Mouse (Mus musculus) MEL (cell line): ENCODE results near the gene Amotl1. TPM values are rescaled to one million over a fixed set of nuclear protein-coding genes. Genes with fewer than 3 reads are reported as not detected.
A peak's percentile ranks its signal among the peaks of the same experiment; 100 is the strongest.

Source experiments
- DNase-seq: peaks from one replicate; pipeline ENCODE4 v3.0.0; 2011; ENCODE audit warnings: low read depth, low spot score
- H3K27ac ChIP-seq: 2 replicates; pipeline ENCODE4 v1.5.1; 2012; ENCODE audit warnings: low read depth, mild to moderate bottlenecking, control low read depth, low read length, moderate library complexity; ENCODE audit not compliant: control insufficient read depth
- H3K27me3 ChIP-seq, 2 experiments: fragments of 150-350 bp in 1 of 2; sonication (generic) in 1 of 2; 2 replicates each; pipeline ENCODE4 v1.6.1; 2012; ENCODE audit warnings: low read length in 2 of 2, mild to moderate bottlenecking in 2 of 2, improper control_type of control experiment in 1 of 2, moderate library complexity in 1 of 2; ENCODE audit not compliant: insufficient read depth in 2 of 2, control insufficient read depth in 1 of 2
- H3K36me3 ChIP-seq, 2 experiments: 2 replicates each; pipeline ENCODE4 v1.6.1; 2012 to 2014; ENCODE audit warnings: low read length in 2 of 2, improper control_type of control experiment in 1 of 2, inconsistent platforms in 1 of 2, mild to moderate bottlenecking in 1 of 2; ENCODE audit not compliant: insufficient read depth in 2 of 2, control insufficient read depth in 1 of 2
- H3K4me1 ChIP-seq, 2 experiments: fragments of 150-350 bp in 1 of 2; sonication (generic) in 1 of 2; 2 replicates each; pipeline ENCODE4 v1.6.1; 2012; ENCODE audit warnings: low read length in 2 of 2, improper control_type of control experiment in 1 of 2, mild to moderate bottlenecking in 1 of 2; ENCODE audit not compliant: insufficient read depth in 2 of 2, control insufficient read depth in 1 of 2
- H3K4me3 ChIP-seq, 2 experiments: fragments of 150-350 bp in 1 of 2; sonication (generic) in 1 of 2; 2 replicates each; pipeline ENCODE4 v1.5.1; 2012; ENCODE audit warnings: low read depth in 2 of 2, low read length in 2 of 2, mild to moderate bottlenecking in 2 of 2, moderate library complexity in 2 of 2, control low read depth in 1 of 2, improper control_type of control experiment in 1 of 2; ENCODE audit not compliant: control insufficient read depth in 1 of 2, insufficient read depth in 1 of 2
- H3K79me2 ChIP-seq: 2 replicates; pipeline ENCODE4 v1.6.1; 2012; ENCODE audit warnings: mild to moderate bottlenecking, low read length, moderate library complexity; ENCODE audit not compliant: control insufficient read depth, poor library complexity, insufficient read depth
- H3K9ac ChIP-seq: 2 replicates; pipeline ENCODE4 v1.6.1; 2012; ENCODE audit warnings: low read depth, mild to moderate bottlenecking, control low read depth, low read length, moderate library complexity; ENCODE audit not compliant: control insufficient read depth, poor library complexity, severe bottlenecking
- H3K9me3 ChIP-seq: fragments of 150-350 bp; sonication (generic); replicated peaks from 2 replicates; pipeline ENCODE4 v1.6.1; 2012; ENCODE audit warnings: mild to moderate bottlenecking, low read length, improper control_type of control experiment, moderate library complexity; ENCODE audit not compliant: insufficient read depth
- CTCF ChIP-seq, 3 experiments: IDR thresholded peaks in 2 of 3; conservative IDR thresholded peaks in 1 of 3; 2 replicates each; pipeline ENCODE4 v1.5.1; 2011 to 2012; ENCODE audit warnings: low read length in 3 of 3, low read depth in 2 of 3, mild to moderate bottlenecking in 2 of 3, improper control_type of control experiment in 1 of 3, inconsistent platforms in 1 of 3, mixed read lengths in 1 of 3, moderate library complexity in 1 of 3; ENCODE audit not compliant: control insufficient read depth in 1 of 3, insufficient read depth in 1 of 3, poor library complexity in 1 of 3, severe bottlenecking in 1 of 3
- E2F4 ChIP-seq: IDR thresholded peaks from 2 replicates; pipeline ENCODE4 v1.6.1; 2011; ENCODE audit warnings: low read depth, low read length, improper control_type of control experiment, borderline replicate concordance
- EP300 ChIP-seq, 2 experiments: IDR thresholded peaks; 2 replicates each; pipeline ENCODE4 v1.6.1; 2011; ENCODE audit warnings: improper control_type of control experiment in 2 of 2, low read length in 2 of 2, low read depth in 1 of 2, mild to moderate bottlenecking in 1 of 2
- GABPA ChIP-seq: IDR thresholded peaks from 2 replicates; pipeline ENCODE4 v1.6.1; 2012; ENCODE audit warnings: low read depth, mild to moderate bottlenecking, inconsistent platforms, low read length, improper control_type of control experiment, moderate library complexity
- GATA1 ChIP-seq: IDR thresholded peaks from 2 replicates; pipeline ENCODE4 v1.6.1; 2011; ENCODE audit warnings: low read depth, low read length, improper control_type of control experiment
- JUND ChIP-seq: IDR thresholded peaks from 2 replicates; pipeline ENCODE4 v1.6.1; 2011; ENCODE audit warnings: low read depth, mild to moderate bottlenecking, improper control_type of control experiment, low read length
- MYB ChIP-seq: IDR thresholded peaks from 2 replicates; pipeline ENCODE4 v1.6.1; 2011; ENCODE audit warnings: mild to moderate bottlenecking, low read depth, low read length, improper control_type of control experiment
- POLR2A ChIP-seq, 2 experiments: IDR thresholded peaks; 2 replicates each; pipeline ENCODE4 v1.6.1; 2011 to 2012; ENCODE audit warnings: low read length in 2 of 2, mild to moderate bottlenecking in 2 of 2, control low read depth in 1 of 2, improper control_type of control experiment in 1 of 2, low read depth in 1 of 2, moderate library complexity in 1 of 2; ENCODE audit not compliant: control insufficient read depth in 1 of 2, insufficient read depth in 1 of 2, poor library complexity in 1 of 2
- RAD21 ChIP-seq: IDR thresholded peaks from 2 replicates; pipeline ENCODE4 v1.6.1; 2011; ENCODE audit warnings: mild to moderate bottlenecking, low read depth, low read length, improper control_type of control experiment
- RCOR1 ChIP-seq: IDR thresholded peaks from 2 replicates; pipeline ENCODE4 v1.6.1; 2012; ENCODE audit warnings: low read depth, mild to moderate bottlenecking, inconsistent platforms, low read length, improper control_type of control experiment
- SMC3 ChIP-seq: IDR thresholded peaks from 2 replicates; pipeline ENCODE4 v1.6.1; 2011; ENCODE audit warnings: low read depth, low read length, improper control_type of control experiment
- TBP ChIP-seq: IDR thresholded peaks from 2 replicates; pipeline ENCODE4 v1.8.0; 2011; ENCODE audit warnings: low read depth, low read length, improper control_type of control experiment
- USF1 ChIP-seq: IDR thresholded peaks from 2 replicates; pipeline ENCODE4 v1.6.1; 2014; ENCODE audit warnings: low read depth, mild to moderate bottlenecking, inconsistent platforms, low read length, improper control_type of control experiment, moderate library complexity
- ZC3H11A ChIP-seq: IDR thresholded peaks from 2 replicates; pipeline ENCODE4 v1.6.1; 2012; ENCODE audit warnings: low read depth, mild to moderate bottlenecking, inconsistent platforms, low read length, improper control_type of control experiment
- polyA plus RNA-seq, 2 experiments: library from polyadenylated mRNA; stranded (reverse) in 1 of 2; unstranded in 1 of 2; fragments of >175 nt in 1 of 2; fragments of >200 nt in 1 of 2; gene quantifications; 2 replicates each; pipeline versions ENCODE4 v1.2.1 to v1.2.4; 2012; ENCODE audit warnings: low replicate concordance in 2 of 2, low read depth in 1 of 2; ENCODE audit not compliant: insufficient read length in 2 of 2, insufficient read depth in 1 of 2, missing spikeins in 1 of 2
- total RNA-seq: library from RNA; depleted of rRNA; stranded (reverse); fragments of 300-350 nt; gene quantifications from 2 replicates; pipeline ENCODE4 v1.2.3, GENCODE M21; 2012

The Amotl1 gene
- total and polyA plus RNA-seq, 3 experiments = 7.4 to 9.3 TPM; not detected in 1

DNA sequence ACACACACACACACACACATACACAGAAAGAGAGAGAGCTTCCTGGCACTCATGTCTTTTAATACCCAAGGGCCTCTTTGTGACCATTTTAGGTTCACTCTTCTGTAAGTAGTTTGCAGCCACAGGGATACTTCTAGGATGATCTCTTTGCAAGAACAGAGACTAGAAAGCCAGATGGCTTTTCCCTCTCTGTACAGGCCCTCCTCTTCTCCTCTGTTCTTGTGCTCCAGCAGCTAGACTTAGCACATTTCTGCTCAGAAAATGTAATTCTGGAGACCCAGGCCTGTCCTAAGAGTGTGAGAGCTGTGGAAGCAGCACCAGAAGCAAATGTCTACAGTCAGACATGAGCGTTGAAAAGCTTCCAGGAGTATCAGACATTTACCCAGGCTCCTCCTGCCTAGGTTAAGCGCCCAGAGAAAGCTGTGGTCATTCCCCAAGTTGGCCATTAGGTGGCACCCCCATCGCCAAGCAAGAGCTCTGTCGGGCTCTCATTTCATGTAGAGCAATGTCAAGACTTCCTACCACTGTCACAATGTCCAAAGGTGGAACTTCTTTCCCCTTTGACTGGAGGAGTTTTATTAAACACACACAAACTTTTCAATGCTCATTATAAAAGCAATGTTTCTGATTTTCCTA is 121.3 kb downstream of the Amotl1 start:
- TF ChIP-seq SMC3 (peak; percentile 100), POLR2A (IDR thresholded peaks at IDR 0.05; ENCODE audit: control insufficient read depth in 1 of 2, insufficient read depth in 1 of 2, low read depth in 1 of 2, low read length in 2 of 2, poor library complexity in 1 of 2) (peak in 1 of 2 experiments; percentile 39; a peak in 1 of 4 replicates), GABPA (no peak), CTCF (IDR thresholded peaks at IDR 0.05 in 2 of 3, conservative IDR thresholded peaks at IDR 0.05 in 1 of 3; ENCODE audit: control insufficient read depth in 1 of 3, insufficient read depth in 1 of 3, low read depth in 2 of 3, low read length in 3 of 3, poor library complexity in 1 of 3, severe bottlenecking in 1 of 3) (peak in 2 of 3 experiments; percentile 100), JUND (0 out of 2 replicates have a peak, but pooled peaks have one; percentile 11), E2F4 (no peak), RAD21 (peak; percentile 99), GATA1 (0 out of 2 replicates have a peak, but pooled peaks have one; percentile 28), ZC3H11A (peak; percentile 100), RCOR1 (no peak), TBP (peak; percentile 51; the same call in 1 of the 2 replicates)
- Histone ChIP-seq H3K36me3 (no peaks in the 10 kb centered on the region), H3K27me3 (peaks cover 6 to 8% of the 10 kb centered on the region in 2 experiments), H3K9ac (peak overlapping the region; percentile 45), H3K79me2 (no peaks in the 10 kb centered on the region), H3K27ac (no peak overlapping the region), H3K4me1 (no peaks in the 10 kb centered on the region), H3K4me3 (no peak overlapping the region), H3K9me3 (no peaks in the 10 kb centered on the region)
- peak; percentile 97 for DNase-seq

DNA sequence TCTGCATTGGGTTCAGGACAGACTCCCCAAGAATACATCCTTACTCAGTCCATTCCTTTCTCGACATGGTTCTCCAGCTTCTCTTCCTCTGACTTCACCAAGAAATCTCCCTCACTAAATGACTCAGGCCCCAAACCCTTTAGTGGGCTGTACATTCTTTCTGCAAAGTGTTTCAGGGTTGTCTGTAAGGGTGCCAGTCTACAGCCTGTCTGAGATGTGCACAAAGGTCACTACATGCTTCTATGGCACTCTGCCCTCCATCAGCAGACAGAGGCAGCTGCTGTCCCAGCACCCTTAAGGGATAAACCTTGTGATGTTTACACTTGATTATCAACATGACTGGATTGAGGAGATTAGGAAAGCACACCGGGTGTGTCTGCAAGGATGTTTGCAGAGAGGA is 123.2 kb downstream of the Amotl1 start:
- no peak for DNase-seq
- no peaks in the 10 kb centered on the region for H3K4me1 ChIP-seq

GRCm38 (mm10) chr9:14520971-14521670 is 123.7 kb downstream of the Amotl1 start:
- H3K4me3 ChIP-seq = no peak overlapping the region

More for the DNA sequence above, 123.2 kb downstream of the Amotl1 start:
- Histone ChIP-seq H3K79me2 (no peaks in the 10 kb centered on the region), H3K9me3 (no peaks in the 10 kb centered on the region), H3K27me3 (no peaks in the 10 kb centered on the region; a peak in 1 of 4 replicates), H3K27ac (no peak overlapping the region), H3K36me3 (no peaks in the 10 kb centered on the region), H3K9ac (no peak overlapping the region), H3K4me3 (no peak overlapping the region)
- TF ChIP-seq EP300 (IDR thresholded peaks at IDR 0.05; ENCODE audit: low read depth in 1 of 2, low read length in 2 of 2) (no peak), MYB (no peak), GABPA (no peak)

More at GRCm38 (mm10) chr9:14520971-14521670, 123.7 kb downstream of the Amotl1 start:
- Histone ChIP-seq H3K4me1 (no peaks in the 10 kb centered on the region), H3K36me3 (no peaks in the 10 kb centered on the region), H3K79me2 (no peaks in the 10 kb centered on the region), H3K9me3 (no peaks in the 10 kb centered on the region), H3K27me3 (no peaks in the 10 kb centered on the region; a peak in 1 of 4 replicates), H3K9ac (no peak overlapping the region), H3K27ac (no peak overlapping the region)
- TF ChIP-seq USF1 (no peak), SMC3 (peak; percentile 25; the same call in 1 of the 2 replicates)
- no peak for DNase-seq
